Mouse (Mus musculus) megakaryocyte, adult 5-6 weeks (primary cell): ENCODE measurements around the gene Lmbrd2. TPM values are rescaled to one million over a fixed set of nuclear protein-coding genes. Genes with fewer than 3 reads are reported as not detected.

ENCODE experiments used
- ATAC-seq: 2 replicates; pipeline ENCODE4 v1.8.0; 2016; ENCODE audit warnings: mild to moderate bottlenecking, inconsistent platforms; ENCODE audit not compliant: poor library complexity, severe bottlenecking
- total RNA-seq, 2 experiments: library from RNA; stranded (forward) in 1 of 2; stranded (reverse) in 1 of 2; fragments of 153-499, 151-499 nt in 1 of 2; fragments of 221-1000, 200-1000 nt in 1 of 2; gene quantifications; 2 replicates each; pipeline versions ENCODE4 v1.2.3 to v1.2.4; 2015 to 2017

Lmbrd2 gene
- total RNA-seq (2015) (12.9 and 17.3 TPM in 2 replicates), total RNA-seq (2017) (10.0 and 11.2 TPM in 2 replicates)

DNA sequence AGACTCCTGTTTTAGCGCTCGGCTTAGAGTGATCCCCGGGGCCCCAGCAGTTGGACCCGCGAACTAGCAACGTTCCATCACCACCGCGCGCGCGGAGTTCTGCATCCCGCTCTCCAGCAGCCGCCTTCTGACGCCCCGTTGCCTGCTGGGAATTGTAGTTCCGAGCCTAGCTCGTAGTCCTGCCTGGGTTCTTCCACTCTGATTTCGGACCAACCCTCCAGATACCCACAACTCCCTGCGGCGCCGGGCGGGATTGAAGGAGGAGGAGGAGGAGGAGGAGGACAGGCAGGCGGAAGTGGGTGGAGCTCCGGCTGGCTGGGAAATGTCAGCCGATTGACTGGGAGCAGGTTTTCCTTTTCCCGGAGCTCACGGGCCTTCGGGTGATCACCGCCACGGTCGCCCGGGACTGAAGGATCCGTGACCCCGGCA is at the start of gene Lmbrd2:
Lmbrd2 (plus strand) TSS at position 299 of the 429 bp plus-strand sequence.
- peak; percentile 98 for ATAC-seq

DNA sequence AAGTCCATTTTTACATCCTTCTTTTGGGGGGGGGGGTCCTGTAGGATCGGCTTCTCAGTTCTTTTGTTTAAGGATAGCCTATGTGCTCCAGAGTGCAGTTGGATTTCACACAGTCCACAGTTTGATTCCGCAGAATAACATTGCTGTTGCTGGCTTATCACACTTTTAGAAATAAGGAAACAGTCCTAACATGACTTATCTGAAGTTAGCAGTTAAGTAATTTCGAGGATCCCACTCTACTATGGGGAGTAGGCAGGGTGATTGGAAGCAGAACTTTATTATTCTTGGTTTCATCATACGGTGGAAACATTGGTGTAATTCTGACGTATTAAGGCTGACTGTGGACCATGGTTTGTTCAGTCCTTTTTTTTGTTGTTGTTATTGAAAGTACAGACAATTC is 49.7 kb upstream of the Lmbrd2 start:
- ATAC-seq, result no peak

DNA sequence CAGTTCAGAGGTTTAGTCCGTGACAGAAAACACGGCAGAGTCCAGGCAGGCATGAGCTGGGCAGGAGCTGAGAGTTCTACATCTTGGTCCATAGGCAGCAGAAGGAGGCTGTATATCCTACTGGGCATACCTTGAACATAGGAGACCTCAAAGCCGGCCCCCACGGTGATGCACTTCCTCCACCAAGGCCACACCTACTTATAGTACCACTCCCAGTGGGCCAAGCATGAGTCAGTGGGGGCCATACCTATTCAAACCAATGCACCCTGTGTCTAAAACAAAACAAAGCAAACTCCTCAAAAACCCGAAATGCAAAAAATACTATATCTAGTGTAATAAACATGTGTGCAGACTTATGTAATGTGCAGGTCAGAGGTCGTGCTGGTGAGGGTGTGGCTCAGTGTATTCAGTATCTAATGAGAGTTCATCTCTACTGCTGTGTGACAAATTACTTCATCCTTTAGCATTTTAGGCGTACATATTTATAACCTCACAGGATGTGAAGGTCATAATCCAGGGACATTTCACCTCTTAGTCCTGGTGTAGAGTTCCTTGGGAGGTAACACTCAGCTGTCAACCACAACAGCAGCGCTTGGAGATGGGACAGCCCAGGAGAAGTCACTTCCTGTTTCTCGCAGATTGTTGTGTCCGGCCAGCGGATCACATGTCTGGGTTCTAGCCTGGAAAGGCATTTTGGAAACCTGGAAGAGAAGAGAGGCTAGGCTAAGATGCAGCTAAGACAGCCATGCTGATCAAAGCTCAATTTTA is 46.6 kb upstream of the Lmbrd2 start:
- ATAC-seq, result no peak

DNA sequence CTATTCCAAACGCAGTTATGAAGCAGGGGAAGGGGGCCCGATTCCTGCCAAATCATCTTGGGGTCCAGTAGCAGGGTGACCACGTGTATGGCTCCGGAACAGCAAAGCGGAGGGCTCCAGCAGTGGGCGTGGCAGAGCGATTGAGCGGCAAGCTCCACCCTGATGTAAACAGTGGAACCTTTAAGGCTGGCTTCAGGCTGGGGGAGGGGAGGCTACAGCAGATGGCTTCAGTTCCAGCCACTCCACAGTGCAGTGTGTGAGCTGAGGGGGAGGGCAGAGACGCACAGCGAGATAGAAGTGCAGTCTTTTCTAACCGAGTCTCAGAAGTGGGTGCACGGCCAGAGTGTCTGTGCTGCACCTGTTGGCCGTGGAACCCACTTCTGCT is 46.0 kb upstream of the Lmbrd2 start:
- no peak for ATAC-seq

DNA sequence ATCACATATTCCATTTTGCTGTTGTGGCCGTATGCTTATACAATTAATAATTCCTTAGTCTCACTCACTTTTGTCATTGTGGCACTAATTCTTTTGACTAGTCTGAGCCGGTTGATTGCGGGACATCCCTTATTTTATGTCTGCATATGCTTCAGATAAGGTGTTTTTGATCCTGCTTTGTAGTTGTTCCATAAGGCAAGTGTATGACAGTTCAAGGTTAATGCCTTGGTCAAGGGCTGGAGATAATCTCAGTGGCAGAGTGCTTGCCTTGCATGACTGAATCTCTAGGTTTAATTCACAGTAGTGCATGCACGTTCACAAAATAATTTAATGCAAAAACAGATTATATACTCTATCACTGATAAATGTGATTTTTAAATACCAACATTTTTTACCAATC is 43.5 kb upstream of the Lmbrd2 start:
- ATAC-seq, result no peak

DNA sequence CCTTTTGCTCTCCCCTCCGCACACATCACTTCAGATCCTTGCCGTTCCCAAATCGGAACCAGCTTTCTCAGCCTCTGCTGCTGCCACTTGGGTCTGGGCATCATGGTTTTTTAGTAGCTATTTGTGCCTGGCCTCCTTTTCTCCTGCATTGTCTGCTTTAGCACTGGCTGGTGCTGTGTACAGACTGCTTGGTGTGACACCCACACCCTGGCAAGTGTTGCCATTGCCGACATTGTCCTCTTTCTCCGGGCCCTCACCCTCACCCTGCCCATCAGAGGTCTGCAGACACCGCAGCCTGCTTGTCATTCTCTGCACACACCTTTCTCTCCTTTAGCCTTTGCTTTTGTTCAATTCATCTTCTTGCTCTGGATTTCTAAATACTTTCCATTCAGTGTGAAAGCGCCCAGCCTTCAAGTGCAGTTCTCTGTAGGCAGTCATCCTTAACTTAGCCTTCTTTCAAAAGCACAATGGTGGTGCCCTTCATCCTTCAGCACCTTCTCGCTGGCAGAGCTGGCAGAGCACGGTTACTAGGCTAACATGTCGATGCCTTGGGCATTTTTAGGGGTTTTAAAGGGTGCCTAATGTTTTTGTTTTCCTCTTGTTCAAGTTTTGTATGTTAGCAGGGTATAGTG is 39.8 kb upstream of the Lmbrd2 start:
- ATAC-seq, result no peak

DNA sequence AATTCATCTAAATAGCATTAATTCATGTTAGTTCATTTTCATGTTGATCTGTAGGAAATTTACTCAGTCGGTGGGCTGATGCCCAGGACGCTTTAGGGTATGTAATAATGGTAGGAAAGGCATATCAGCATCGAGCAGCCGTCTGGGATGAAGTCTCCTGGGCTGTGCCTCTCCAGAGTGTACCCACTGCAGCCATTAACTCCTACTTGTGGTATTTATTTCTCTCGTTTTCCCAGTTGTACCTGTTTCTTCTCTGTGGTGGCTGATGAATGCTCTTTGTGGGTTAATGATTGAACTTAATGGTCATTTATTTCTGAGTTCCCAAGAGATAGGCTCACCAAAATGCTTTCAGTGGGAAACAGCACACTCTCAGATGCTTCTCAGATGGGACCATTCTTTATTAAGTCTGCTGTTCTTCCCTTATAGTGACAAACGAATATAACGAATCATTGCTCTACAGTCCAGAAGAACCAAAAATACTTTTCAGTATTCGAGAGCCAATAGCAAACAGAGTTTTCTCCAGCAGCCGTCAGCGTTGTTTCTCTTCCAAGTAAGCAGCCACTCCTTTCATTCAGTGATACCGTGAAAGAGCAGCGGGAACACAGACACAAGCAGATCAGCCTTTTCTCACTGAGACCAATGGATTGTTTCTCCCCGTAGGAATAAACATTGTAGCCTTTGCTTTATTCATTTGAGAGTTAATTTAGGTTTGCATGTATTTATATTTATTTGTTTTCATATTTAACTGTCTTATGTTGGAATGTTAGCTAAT is 33.9 kb upstream of the Lmbrd2 start:
- ATAC-seq, result no peak

DNA sequence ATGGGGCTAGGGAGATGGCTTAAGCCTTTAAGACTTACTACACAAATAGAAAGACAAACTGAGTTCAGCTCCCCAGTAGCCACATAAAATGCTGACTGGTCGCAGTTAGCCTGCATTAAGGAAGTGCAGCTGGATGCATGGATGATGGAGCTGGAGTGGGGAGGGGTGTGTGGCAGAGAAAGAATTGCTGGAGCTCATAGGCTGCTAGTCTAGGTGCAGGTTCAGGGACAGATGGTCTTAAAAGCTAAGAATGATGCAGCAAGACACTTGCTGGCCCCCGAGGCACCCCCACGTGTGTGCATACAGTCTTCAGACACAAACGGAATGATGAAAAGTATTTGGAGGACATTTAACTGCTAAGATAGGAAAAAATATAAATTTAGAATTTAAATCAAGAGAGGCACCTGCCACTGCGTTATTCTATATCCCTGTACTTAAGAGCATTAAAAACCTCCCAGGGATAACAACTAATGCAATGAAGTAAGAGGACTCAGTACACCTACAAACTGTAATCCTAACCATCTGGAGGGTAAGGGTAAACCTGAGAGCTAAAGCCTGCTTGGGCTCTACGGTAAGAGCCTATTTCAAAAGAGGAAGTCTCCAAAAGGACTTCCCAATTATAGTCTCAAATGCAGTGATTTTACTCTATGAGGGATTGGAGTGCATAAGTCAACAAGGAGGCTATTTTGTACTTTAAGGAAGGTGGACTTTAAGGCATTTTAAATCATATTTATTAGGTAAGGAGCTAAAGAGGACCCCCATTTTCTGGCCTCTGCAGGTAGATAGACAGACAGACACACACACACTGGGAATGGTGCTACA is 29.6 kb upstream of the Lmbrd2 start:
- 0 out of 2 replicates have a peak, but pooled peaks have one; percentile 49 for ATAC-seq

DNA sequence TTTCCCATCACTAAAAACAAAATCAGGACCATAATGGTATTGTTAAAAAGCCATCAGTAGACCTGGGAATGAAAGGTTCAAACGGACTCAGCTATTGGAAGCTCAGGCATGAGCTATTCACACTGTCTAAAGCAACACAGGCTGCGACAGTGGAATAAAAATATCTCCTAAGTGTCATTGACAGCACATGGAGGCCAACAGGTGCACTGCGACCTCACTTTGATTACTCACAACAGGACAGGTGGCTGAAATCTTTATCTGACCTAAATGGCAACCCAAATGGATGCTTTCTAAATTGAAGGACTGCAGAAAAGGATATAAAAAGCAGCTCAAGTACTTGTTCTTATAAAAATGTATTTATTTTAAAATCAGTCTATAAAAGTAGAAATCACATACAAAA is 28.7 kb upstream of the Lmbrd2 start:
- no peak for ATAC-seq

DNA sequence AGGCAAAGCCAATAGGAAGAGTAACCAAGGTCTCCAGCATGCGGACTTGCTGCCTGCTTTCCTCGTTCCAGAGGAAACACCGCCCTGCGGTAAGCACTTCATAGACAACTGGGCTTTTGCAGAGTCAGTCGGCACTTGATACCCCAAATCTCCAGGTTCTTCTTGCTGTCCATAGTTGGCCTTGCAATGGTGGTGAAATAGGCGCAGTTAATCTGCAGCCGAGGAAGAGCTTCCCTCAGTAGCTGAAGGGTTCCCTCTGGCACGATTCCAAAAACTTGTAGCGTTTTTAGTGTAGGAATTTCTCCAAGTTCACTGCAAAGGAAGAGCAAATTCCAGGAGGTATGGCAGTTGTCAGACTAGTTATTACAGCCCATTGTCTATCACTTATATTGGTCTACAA is 26.8 kb upstream of the Lmbrd2 start:
- ATAC-seq, result no peak

DNA sequence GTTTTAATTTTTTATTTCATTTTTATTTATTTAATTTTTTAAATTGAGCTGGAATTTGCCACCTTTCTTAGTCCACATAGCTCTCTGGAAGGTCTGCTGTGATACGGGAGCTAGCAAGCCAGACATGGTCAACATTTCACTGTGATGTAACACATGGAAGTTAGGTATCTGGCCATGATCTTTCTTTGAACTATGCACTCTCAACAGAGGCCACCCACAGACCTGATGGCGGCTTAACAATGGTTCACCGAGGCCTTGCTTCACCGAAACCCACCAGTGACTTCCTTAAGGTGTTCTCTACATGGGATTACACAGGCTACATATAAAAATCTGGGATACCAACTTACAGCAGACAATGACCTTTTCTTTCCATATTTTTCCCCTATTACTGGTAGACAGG is 26.2 kb upstream of the Lmbrd2 start:
- ATAC-seq, result no peak

DNA sequence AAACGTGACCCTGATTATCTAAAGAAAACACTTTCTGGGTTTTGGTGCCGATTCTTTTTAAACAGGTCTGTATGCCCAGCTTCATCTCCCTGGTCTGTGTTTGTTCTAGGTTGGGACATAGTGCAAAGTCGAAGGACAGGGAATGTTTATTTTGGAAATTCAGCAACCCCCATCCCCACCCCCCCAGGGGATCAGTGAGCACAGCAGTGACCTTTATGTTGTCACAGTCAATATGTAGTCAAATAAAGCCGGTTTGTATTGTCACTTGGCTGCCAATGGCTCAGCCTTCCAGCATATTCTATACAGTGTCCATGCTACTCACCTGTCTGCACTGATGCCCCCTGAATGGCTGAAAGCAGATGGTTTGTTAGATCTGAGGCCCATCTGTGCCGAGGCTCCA is 25.8 kb upstream of the Lmbrd2 start:
- ATAC-seq, result no peak

DNA sequence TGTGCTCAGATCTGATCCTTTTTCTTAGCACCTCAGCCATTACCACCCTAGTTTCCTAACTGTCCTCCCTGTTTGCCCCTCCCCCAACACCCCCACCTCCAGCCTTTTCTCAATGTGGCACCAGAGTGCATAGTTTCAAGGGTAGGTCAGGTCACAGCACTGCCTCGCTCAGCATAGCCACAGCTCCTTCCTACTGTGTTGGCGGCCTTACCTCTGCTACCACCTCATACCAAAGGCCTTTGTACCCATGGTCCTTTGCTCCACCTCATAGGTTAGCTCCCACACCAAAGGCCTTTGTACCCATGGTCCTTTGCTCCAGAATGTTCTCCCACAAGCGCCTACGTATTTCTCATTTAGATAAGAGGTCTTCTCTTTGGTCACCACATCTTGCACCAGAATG is 21.5 kb upstream of the Lmbrd2 start:
- ATAC-seq, result no peak

DNA sequence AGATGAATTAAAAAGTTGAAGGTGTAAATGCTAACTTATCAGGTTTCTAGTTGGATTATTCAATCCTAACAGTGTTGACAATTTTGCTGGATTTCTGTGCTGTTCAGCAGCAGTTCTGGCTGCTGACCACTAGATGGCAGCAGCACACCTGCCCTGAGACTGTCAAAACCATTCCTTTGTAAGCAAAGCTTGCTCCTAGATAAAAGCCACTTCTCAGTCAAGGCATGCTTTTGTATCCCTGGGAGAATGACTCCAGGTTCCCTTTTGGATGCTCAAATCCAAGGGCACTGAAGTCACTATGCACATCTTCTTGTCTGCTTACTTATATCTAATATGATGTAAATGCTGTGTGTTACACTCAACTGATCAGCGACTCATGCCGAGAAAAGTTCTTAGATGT is 20.3 kb upstream of the Lmbrd2 start:
- peak; percentile 82 for ATAC-seq

DNA sequence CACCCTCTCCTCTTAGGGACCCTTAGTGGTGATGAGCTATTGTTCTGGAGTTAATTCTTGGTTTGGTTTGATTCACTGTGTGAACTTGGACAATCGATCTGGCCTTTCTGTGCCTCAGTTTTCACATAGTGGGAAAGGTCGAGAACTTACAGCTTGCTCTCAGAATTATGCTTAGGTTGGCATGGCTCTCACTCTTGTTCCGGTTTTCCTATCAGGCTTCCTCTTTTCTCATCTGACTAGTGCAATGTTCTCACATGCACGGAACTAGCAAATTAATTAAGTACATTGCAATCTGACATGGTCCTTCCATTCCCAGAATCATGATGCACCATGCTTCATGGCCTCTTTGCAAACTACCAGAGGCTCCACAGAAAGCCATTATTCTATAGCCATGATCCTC is 17.4 kb upstream of the Lmbrd2 start:
- ATAC-seq, result peak; percentile 83

DNA sequence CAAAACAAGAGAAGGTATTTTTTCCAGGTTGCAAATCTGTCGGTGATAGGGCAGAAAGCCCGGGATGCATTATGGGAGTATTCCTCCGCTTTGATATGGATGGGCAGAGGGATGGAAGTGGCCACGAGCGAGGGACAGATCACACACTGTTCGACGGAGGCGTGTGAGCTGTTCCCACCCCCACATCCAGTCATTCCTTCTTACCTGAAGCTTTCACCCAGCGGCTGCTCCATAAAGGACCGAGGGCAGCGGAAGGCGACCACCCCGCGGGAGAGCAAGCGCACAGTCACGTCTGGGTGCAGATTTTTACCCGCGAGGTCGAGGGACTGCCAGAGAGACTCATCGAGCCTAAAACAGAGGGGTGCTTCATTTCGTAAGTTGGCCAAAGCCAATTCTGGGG is 15.5 kb upstream of the Lmbrd2 start:
- ATAC-seq, result no peak

DNA sequence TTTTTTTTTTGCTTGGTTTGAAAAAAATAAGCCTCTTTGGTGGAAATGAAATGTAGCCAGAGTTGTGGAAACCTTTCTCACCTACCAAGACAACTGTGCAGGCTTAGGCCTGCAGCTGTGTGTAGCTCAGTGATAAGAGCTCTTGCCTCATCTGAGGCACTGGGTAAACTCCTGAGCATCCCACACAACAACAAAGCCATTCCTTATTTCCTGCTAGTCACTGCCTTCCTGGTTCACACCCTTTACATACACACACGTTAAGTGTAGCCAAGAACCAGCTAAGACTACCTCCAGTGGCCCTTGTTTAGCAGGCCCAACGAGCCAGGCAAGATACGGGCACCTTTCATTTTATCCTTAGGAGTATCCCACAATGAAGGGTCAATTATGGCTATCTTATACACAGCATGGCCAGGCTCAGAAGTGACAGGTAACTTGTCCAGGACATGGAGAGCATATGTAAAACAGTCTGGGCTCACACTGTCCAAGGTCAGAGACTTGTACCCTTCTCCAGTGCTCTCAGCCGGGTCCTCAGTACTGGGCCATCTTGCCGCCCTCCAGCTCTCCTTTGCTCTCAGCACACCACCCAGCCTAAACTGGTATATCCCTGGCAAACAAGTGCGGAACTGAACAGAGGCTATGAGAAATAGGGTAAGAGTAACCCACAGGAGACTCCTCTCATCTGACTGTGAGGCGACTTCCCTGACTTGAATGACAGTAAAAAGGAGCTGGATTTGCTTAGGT is 13.1 kb upstream of the Lmbrd2 start:
- ATAC-seq, result no peak

DNA sequence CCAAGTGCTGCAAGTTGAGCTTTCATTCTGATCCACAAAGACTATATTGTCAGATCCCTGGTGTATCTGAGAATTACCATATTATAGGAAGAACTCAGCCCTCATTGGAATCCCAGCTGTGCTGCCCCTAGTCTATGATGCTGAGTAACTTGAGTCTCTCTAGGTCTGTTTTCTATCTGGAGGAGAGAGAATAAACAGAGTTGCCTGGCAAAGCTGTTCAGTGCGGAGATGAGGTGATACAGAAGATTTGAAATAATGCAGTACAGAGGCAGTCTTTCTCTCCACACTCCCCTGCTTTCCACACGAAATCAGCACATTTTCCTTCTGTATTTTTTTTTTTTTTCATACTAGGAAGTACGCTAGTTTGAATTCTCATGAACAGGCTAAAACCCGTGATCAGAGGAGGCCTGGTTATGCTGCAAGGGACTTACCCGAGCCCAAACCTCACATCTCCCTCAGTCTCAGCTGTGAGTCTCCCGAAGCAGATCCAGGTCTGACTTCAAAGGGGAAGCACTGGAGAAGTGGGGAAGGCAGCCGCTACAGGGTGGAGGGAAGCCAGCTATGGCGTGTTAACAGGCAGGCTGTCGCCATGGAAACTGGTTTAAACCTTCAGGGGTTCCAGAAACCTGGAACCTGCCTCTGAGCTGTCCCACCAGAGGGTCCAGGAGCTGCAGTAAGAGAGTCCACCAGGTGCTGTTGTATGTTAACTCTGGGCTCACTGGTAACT is 9.4 kb upstream of the Lmbrd2 start:
- ATAC-seq, result peak; percentile 29

DNA sequence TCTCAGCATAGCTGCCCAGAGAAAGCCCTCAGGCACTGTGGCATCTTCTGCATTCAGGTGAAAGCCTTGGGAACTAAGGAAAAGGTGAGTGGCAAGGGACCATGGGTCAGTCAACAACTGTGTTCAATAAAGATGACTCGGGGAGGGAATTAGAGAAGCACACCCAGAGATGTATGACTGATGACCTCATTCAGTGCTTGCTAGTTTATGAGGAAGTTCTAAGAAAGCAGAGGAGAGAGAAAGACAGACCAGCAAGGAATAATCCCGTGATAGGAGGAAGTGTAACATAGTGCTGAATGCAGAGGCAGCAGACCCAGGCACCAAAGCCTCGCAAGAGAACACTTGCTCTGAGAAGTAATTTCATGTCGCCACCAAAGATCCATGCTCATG is 8.9 kb upstream of the Lmbrd2 start:
- peak; percentile 95 for ATAC-seq
